Mouse (Mus musculus): ENCODE results near the gene Ttc23l. TPM values are rescaled to one million over a fixed set of nuclear protein-coding genes. Genes with fewer than 3 reads are reported as not detected.

The Ttc23l gene
- not detected in 2 replicates for polyA plus RNA-seq (2014; fragmentation: Nextera tagmentation; extraction: Ambion mirVana)

DNA sequence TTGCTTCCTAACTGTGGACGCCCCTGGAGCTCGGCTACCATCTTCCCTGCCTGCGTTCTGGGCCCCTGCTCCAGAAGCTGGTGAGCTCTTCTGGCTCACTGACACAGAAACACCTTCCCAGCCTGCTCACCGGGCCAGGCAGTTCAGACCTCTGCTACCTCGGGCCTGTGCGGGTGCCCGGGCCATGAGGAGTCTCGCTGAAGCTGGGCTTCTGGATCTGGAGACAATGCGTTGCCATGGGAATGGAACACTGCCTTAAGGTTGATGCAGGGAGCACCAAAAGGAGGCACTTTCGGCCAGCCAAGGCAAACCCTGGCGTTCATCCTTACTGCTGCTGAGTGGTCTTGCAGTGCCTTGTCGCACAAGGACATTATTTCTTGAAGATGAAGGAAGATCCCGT, at the start of gene Ttc23l:
Gene Ttc23l, minus strand, starts transcription at position 204 of the 400 bp plus-strand sequence.
- Histone ChIP-seq H3K36me3 (ENCODE audit: control insufficient read depth, insufficient read depth, low read length) (no peaks in the 10 kb centered on the region), H3K4me2 (replicated peaks; ENCODE audit: low read depth, low read length) (no peak within 1 kb of the TSS), H3K4me3 (ENCODE audit: low read length) (no peak within 1 kb of the TSS), H3K27me3 (ENCODE audit: control insufficient read depth, insufficient read depth, low read length) (no peaks in the 10 kb centered on the region), H3K9me3 (ENCODE audit: control insufficient read depth, low read length) (no peaks in the 10 kb centered on the region), H3K4me1 (ENCODE audit: control insufficient read depth, insufficient read depth, low read length) (no peaks in the 10 kb centered on the region), H3K27ac (ENCODE audit: low read depth, low read length) (no peak within 1 kb of the TSS), H3K9ac (ENCODE audit: low read depth, low read length) (no peak within 1 kb of the TSS)
- WGBS = 90% methylated on average over 13 of the region's 13 CpGs
- ATAC-seq (ENCODE audit: low FRiP score, low TSS enrichment) = no peak

DNA sequence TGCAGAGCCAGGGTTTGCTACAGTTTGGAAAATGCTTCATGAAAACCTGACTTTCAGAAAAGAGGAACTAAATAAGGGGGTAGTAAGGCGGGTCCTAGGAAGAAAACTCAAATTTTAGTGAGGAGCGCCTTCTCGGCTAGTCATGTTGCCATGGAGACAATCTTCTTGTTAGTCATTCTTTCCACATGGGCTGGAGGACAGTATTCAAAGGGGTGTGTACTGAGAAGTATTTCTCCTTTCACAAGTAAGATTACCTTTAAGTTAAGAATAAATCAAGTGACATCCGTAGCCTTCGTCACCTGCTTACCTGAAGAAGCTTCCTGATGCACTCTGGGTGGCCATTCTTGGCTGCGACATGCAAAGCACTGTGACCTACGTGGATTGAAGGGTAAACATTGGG, 40.9 kb upstream of the Ttc23l start:
- ATAC-seq (ENCODE audit: low FRiP score, low TSS enrichment) = no peak
- WGBS = 87% methylated on average over 7 of the region's 7 CpGs
- Histone ChIP-seq H3K9me3 (ENCODE audit: control insufficient read depth, low read length) (no peaks in the 10 kb centered on the region), H3K4me2 (replicated peaks; ENCODE audit: low read depth, low read length) (no peak overlapping the region), H3K27me3 (ENCODE audit: control insufficient read depth, insufficient read depth, low read length) (no peaks in the 10 kb centered on the region), H3K4me1 (ENCODE audit: control insufficient read depth, insufficient read depth, low read length) (no peaks in the 10 kb centered on the region), H3K4me3 (ENCODE audit: low read length) (no peak overlapping the region), H3K27ac (ENCODE audit: low read depth, low read length) (no peak overlapping the region), H3K36me3 (ENCODE audit: control insufficient read depth, insufficient read depth, low read length) (peaks cover 10% of the 10 kb centered on the region; the same call in 1 of the 2 replicates), H3K9ac (ENCODE audit: low read depth, low read length) (no peak overlapping the region)

DNA sequence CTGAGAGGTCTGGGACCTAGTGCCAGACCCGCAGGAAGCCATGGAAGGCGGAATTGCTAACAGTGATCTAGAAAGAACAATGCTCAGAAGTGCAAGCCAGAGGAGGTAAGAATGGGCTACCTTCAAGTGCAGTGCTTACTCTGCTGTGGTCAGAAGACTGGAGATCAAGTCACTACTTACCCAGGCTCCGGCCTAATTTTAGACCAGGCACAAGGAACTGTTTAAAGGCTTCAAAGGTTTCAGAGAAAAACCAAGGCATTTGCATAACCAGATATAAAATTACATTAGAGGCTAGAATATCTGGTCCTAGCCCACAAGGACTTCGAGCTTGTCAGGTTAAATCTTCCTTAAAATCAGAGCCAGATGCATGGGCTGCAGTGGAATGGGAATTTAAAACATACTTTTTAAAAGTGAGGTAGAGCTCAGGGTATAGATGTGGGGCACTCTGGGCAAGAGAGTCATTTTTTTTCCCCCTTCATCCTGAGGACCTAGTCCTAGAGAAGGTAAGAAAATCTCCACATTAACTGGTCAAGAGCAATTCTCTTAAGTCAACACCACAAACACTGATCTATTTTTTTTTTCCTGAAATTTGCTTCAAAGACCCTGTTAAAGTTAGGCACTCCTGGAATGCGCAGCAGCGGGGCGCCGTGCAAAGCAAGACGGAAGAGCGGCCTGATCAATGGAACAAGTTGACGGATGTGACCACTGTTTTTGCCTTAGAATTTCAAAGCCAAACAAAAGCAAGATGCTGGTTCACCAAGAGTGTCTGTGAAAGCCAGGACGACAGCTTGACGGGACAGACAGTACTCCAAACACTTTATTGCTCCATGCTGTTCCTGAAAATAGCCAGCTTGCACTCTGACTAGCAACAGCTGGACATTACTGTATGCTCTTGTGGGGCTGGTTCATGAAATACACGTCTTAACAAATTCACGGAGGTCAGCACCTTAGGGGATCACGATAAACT, 40.1 kb upstream of the Ttc23l start:
- 63% methylated on average over 16 of the region's 16 CpGs for WGBS
- Histone ChIP-seq H3K27me3 (ENCODE audit: control insufficient read depth, insufficient read depth, low read length) (no peaks in the 10 kb centered on the region), H3K27ac (ENCODE audit: low read depth, low read length) (0 out of 2 replicates have a peak overlapping the region, but pooled peaks have one; percentile 17), H3K9ac (ENCODE audit: low read depth, low read length) (no peak overlapping the region), H3K4me2 (replicated peaks; ENCODE audit: low read depth, low read length) (no peak overlapping the region), H3K4me3 (ENCODE audit: low read length) (no peak overlapping the region), H3K9me3 (ENCODE audit: control insufficient read depth, low read length) (no peaks in the 10 kb centered on the region), H3K36me3 (ENCODE audit: control insufficient read depth, insufficient read depth, low read length) (peaks cover 8% of the 10 kb centered on the region; the same call in 1 of the 2 replicates), H3K4me1 (ENCODE audit: control insufficient read depth, insufficient read depth, low read length) (no peaks in the 10 kb centered on the region)
- peak; percentile 75 for ATAC-seq (ENCODE audit: low FRiP score, low TSS enrichment)

DNA sequence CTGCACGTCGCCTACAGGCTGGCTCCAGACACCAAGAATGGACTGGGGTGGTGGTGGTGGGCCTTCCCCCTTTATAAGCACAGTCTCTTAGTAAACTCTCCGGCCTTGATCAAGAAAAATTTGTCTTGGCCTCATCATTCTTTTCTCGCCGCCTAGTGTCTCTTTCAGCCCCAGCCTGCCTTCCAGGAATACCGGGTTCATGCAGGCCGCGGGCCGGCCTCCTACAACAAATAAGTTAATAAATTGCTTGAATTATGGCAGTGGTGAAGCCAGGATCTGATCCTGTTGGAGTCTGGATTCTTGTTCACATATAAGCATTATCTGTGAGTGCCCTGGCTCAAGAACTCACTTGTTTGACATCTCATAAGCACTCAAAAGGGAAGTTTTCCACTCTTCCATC, 38.4 kb upstream of the Ttc23l start:
- no peak overlapping the region for H3K9ac ChIP-seq (ENCODE audit: low read depth, low read length)
- H3K27me3 ChIP-seq (ENCODE audit: control insufficient read depth, insufficient read depth, low read length) = no peaks in the 10 kb centered on the region
- H3K27ac ChIP-seq (ENCODE audit: low read depth, low read length) = no peak overlapping the region
- H3K4me3 ChIP-seq (ENCODE audit: low read length) = no peak overlapping the region
- no peak overlapping the region for H3K4me2 ChIP-seq (replicated peaks; ENCODE audit: low read depth, low read length)
- peaks cover 21% of the 10 kb centered on the region; the same call in 1 of the 2 replicates for H3K36me3 ChIP-seq (ENCODE audit: control insufficient read depth, insufficient read depth, low read length)
- no peaks in the 10 kb centered on the region for H3K4me1 ChIP-seq (ENCODE audit: control insufficient read depth, insufficient read depth, low read length)
- ATAC-seq (ENCODE audit: low FRiP score, low TSS enrichment) = no peak
- no peaks in the 10 kb centered on the region for H3K9me3 ChIP-seq (ENCODE audit: control insufficient read depth, low read length)
- 86% methylated on average over 9 of the region's 9 CpGs for WGBS

DNA sequence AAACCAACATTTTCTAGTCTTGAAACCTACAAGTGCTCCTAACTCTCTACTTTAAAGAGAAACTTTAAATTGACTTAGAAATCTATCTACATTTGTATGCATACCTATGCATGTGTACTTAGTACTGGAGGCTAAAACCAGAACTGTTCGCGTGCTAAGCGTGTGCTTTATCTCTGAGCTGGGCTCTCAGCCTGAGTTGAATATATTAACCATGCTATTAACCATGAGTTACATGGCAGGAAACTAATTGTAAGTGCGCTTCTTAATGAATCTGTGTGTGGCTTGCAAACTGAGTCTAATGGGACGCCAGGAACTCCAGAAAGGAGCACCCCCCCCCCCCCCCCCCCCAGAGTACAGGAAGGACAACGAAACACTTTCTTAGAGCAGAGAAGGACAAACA, 36.9 kb upstream of the Ttc23l start:
- no peak overlapping the region for H3K4me2 ChIP-seq (replicated peaks; ENCODE audit: low read depth, low read length)
- H3K9me3 ChIP-seq (ENCODE audit: control insufficient read depth, low read length) = no peaks in the 10 kb centered on the region
- 78% methylated on average over 6 of the region's 6 CpGs for WGBS
- H3K27ac ChIP-seq (ENCODE audit: low read depth, low read length) = no peak overlapping the region
- no peaks in the 10 kb centered on the region for H3K4me1 ChIP-seq (ENCODE audit: control insufficient read depth, insufficient read depth, low read length)
- H3K9ac ChIP-seq (ENCODE audit: low read depth, low read length) = no peak overlapping the region
- peaks cover 21% of the 10 kb centered on the region; the same call in 1 of the 2 replicates for H3K36me3 ChIP-seq (ENCODE audit: control insufficient read depth, insufficient read depth, low read length)
- ATAC-seq (ENCODE audit: low FRiP score, low TSS enrichment) = no peak
- H3K27me3 ChIP-seq (ENCODE audit: control insufficient read depth, insufficient read depth, low read length) = no peaks in the 10 kb centered on the region
- no peak overlapping the region for H3K4me3 ChIP-seq (ENCODE audit: low read length)

DNA sequence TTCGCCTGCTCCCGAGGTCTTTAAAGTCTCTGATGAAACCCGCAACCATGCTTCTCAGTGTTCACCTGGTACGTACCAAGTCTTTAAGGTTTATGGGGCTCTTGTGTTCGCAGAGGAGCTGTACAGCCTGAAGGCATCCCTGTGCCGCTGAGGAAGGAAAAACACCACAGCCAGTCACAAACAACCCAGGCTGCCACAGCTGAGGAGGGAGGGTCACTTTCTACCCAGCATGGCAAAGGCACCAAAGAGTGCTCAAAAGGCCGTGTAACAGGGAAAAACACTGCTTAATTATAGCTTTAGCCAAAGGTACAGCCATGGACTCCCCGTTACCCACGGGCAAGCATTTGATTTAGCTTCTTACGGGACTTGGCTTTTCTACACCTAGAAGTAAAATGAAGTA, 36.4 kb upstream of the Ttc23l start:
- no peaks in the 10 kb centered on the region for H3K27me3 ChIP-seq (ENCODE audit: control insufficient read depth, insufficient read depth, low read length)
- no peaks in the 10 kb centered on the region for H3K9me3 ChIP-seq (ENCODE audit: control insufficient read depth, low read length)
- H3K4me3 ChIP-seq (ENCODE audit: low read length) = no peak overlapping the region
- 80% methylated on average over 10 of the region's 10 CpGs for WGBS
- ATAC-seq (ENCODE audit: low FRiP score, low TSS enrichment) = no peak
- no peak overlapping the region for H3K27ac ChIP-seq (ENCODE audit: low read depth, low read length)
- no peaks in the 10 kb centered on the region for H3K4me1 ChIP-seq (ENCODE audit: control insufficient read depth, insufficient read depth, low read length)
- H3K9ac ChIP-seq (ENCODE audit: low read depth, low read length) = no peak overlapping the region
- H3K4me2 ChIP-seq (replicated peaks; ENCODE audit: low read depth, low read length) = no peak overlapping the region
- H3K36me3 ChIP-seq (ENCODE audit: control insufficient read depth, insufficient read depth, low read length) = peaks cover 21% of the 10 kb centered on the region; the same call in 1 of the 2 replicates

DNA sequence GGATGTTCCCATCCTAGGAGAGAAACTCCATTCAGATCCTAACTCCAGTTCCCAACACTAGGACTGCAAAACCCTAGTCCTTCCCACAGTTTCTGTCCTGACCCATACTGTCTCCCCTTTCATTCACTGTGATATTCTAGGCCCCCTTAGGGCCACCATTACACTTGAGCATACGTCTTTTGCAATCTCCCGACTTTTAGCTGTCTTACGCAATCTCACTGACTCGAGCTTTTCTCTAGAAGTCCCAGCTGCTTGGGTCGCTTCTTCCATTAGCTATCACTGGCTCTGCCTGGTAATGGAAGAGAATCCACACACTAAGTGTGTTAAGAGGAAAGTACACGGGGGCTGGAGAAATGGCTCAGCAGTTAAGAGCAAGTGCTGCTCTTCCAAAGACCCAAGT, 34.6 kb upstream of the Ttc23l start:
- H3K4me2 ChIP-seq (replicated peaks; ENCODE audit: low read depth, low read length) = no peak overlapping the region
- H3K9ac ChIP-seq (ENCODE audit: low read depth, low read length) = no peak overlapping the region
- no peaks in the 10 kb centered on the region for H3K9me3 ChIP-seq (ENCODE audit: control insufficient read depth, low read length)
- 90% methylated on average over 6 of the region's 6 CpGs for WGBS
- H3K27ac ChIP-seq (ENCODE audit: low read depth, low read length) = no peak overlapping the region
- H3K36me3 ChIP-seq (ENCODE audit: control insufficient read depth, insufficient read depth, low read length) = peaks cover 32% of the 10 kb centered on the region; the same call in 1 of the 2 replicates
- ATAC-seq (ENCODE audit: low FRiP score, low TSS enrichment) = no peak
- no peaks in the 10 kb centered on the region for H3K27me3 ChIP-seq (ENCODE audit: control insufficient read depth, insufficient read depth, low read length)
- no peak overlapping the region for H3K4me3 ChIP-seq (ENCODE audit: low read length)
- no peaks in the 10 kb centered on the region for H3K4me1 ChIP-seq (ENCODE audit: control insufficient read depth, insufficient read depth, low read length)

DNA sequence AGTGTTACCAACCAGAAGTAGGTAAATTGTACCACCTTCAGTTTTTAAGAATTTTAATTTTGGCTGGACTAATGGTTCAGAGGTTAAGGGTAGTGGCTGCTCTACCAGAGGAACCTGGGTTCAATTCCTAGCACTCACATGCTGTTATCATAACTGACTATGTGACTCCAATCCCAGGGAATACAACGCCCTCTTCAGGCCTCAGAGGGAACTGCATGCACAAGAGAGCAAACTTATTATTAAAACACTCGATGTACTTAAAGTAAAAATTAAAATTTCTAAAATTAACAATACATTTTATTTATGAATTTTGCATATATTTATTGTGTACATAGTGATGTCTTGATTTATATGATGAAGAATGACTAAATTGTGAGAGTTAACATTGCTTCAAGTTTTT, 28.1 kb upstream of the Ttc23l start:
- H3K9me3 ChIP-seq (ENCODE audit: control insufficient read depth, low read length) = no peaks in the 10 kb centered on the region
- no peak overlapping the region for H3K9ac ChIP-seq (ENCODE audit: low read depth, low read length)
- WGBS = 80% methylated on average over 2 of the region's 2 CpGs
- H3K27ac ChIP-seq (ENCODE audit: low read depth, low read length) = no peak overlapping the region
- no peak overlapping the region for H3K4me3 ChIP-seq (ENCODE audit: low read length)
- H3K4me2 ChIP-seq (replicated peaks; ENCODE audit: low read depth, low read length) = no peak overlapping the region
- H3K27me3 ChIP-seq (ENCODE audit: control insufficient read depth, insufficient read depth, low read length) = no peaks in the 10 kb centered on the region
- peaks cover 31% of the 10 kb centered on the region; the same call in 1 of the 2 replicates for H3K36me3 ChIP-seq (ENCODE audit: control insufficient read depth, insufficient read depth, low read length)
- no peak for ATAC-seq (ENCODE audit: low FRiP score, low TSS enrichment)
- no peaks in the 10 kb centered on the region for H3K4me1 ChIP-seq (ENCODE audit: control insufficient read depth, insufficient read depth, low read length)

All from kidney, embryonic 14.5 days (tissue).